Mouse (Mus musculus) cortical plate, adult 2 months (tissue): ENCODE results near the gene Marveld3.

ENCODE experiments used
- CTCF ChIP-seq: fragments of 200-500 bp; IDR thresholded peaks from 2 replicates; pipeline ENCODE4 v1.5.1; 2011; ENCODE audit warnings: mild to moderate bottlenecking, control low read depth, low read length; ENCODE audit not compliant: insufficient read depth; ENCODE audit errors: extremely low read depth
- POLR2A ChIP-seq: fragments of 200-500 bp; IDR thresholded peaks from 2 replicates; pipeline ENCODE4 v1.6.1; 2011; ENCODE audit warnings: mild to moderate bottlenecking, low read length, control low read depth; ENCODE audit not compliant: insufficient read depth; ENCODE audit errors: extremely low read depth

- TF ChIP-seq CTCF, result no peak
- TF ChIP-seq POLR2A, result no peak
These were observed 20.2 kb downstream of the Marveld3 start for GRCm38 (mm10) chr8:109941606-109942360.
